Mouse (Mus musculus): ENCODE measurements around the gene St13.

- no peak for TF ChIP-seq POLR2A (IDR thresholded peaks at IDR 0.05; ENCODE audit: borderline replicate concordance, control insufficient read depth, low read depth, low read length)
- no peak for TF ChIP-seq CTCF (IDR thresholded peaks at IDR 0.05; ENCODE audit: control insufficient read depth, insufficient read depth, low read length)
Measured at GRCm38 (mm10) chr15:81347466-81347865, 52.4 kb downstream of the St13 start.
